Mouse (Mus musculus): ENCODE results near the gene Dbi.

DNA sequence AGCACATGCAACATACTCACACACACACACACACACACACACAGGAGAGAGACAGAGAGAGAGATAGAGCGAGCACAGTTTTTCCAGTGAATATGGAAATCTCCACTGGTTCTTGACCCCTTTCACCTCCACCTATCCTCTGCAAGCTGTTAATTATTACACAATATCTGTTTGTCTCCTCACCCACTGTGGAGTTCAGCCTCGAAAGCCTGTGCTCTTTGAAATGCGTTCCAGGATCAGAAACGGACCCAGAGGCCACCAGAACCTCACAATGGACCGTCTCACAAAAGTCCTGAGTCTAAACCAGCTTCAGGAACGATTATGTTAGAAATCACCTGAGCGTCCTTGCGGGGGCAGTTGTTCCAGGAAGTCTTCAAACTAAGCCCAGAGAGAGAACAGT is 54.7 kb downstream of the Dbi start:
- no peak for TF ChIP-seq ZC3H11A (IDR thresholded peaks at IDR 0.05; ENCODE audit: borderline replicate concordance, low read depth, low read length)
- TF ChIP-seq CHD2 (IDR thresholded peaks at IDR 0.05; ENCODE audit: low read depth, low read length) = no peak
- TF ChIP-seq ZNF384 (IDR thresholded peaks at IDR 0.05; ENCODE audit: low read depth, low read length) = no peak
